In the genomic region with DNA sequence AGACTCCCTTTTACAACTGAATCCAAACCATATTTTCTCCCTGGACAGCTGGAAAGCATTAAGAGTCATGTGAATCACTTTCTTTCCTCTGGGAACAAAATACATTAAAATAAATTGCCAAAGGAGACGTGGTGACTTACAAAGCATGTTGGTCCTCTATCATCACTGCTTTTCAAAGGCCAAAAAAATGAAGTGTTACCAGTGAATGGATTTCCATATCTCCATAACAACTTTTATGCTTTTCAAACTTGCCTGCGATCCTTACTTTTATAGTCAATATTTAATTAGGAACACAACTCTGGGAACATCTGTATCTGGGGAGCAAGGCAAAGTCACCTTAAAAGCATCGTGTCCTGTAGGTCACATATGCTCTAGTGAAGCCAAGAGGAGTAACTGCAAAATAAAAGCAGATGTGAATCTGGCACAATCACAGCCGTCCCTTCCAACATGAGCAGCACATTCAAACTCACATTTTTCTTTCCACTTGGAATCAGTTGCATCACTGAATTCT, we compare ENCODE assay signal across 12 mouse cellular contexts.
DNase-seq lines count a peak whose midpoint lies in the region; ATAC-seq lines count a peak whose summit lies in the region.
"Had no signal": no experiment of that assay in that cellular context is flagged by ENCODE, and none has a peak within 500 bp of the region (broad histone marks: within the 10 kb centered on the region; RNA-seq: fewer than 3 reads in every experiment).

No protein-coding gene starts in this region.

- H3K4me3 ChIP-seq in neural tube, embryonic 11.5 days (ENCODE audit: low read depth, low read length): no peak overlapping the region
- H3K4me3 ChIP-seq in neural tube, embryonic 15.5 days (replicated peaks): no peak overlapping the region
- H3K4me3 ChIP-seq: intestine, embryonic 15.5 days had no signal

- no peak overlapping the region for H3K27ac ChIP-seq in neural tube, embryonic 11.5 days (ENCODE audit: low read depth, low read length)
- H3K27ac ChIP-seq in neural tube, embryonic 15.5 days (replicated peaks): no peak overlapping the region
- H3K27ac ChIP-seq: intestine, embryonic 15.5 days had no signal

- H3K4me2 ChIP-seq in neural tube, embryonic 11.5 days (ENCODE audit: low read depth): no peak overlapping the region
- no peak overlapping the region for H3K4me2 ChIP-seq in neural tube, embryonic 15.5 days
- H3K4me2 ChIP-seq: intestine, embryonic 15.5 days; liver, embryonic 11.5 days had no signal

- no peaks in the 10 kb centered on the region for H3K4me1 ChIP-seq in neural tube, embryonic 11.5 days (ENCODE audit: control insufficient read depth, insufficient read depth, low read length)
- H3K4me1 ChIP-seq in neural tube, embryonic 15.5 days: peaks cover 11% of the 10 kb centered on the region
- H3K4me1 ChIP-seq: intestine, embryonic 15.5 days had no signal

- H3K27me3 ChIP-seq in neural tube, embryonic 11.5 days (ENCODE audit: control insufficient read depth, insufficient read depth, low read length): no peaks in the 10 kb centered on the region
- no peaks in the 10 kb centered on the region for H3K27me3 ChIP-seq in neural tube, embryonic 15.5 days (replicated peaks)
- H3K27me3 ChIP-seq: intestine, embryonic 15.5 days had no signal

- no peak overlapping the region for H3K9ac ChIP-seq in neural tube, embryonic 11.5 days (ENCODE audit: low read length)
- no peak overlapping the region for H3K9ac ChIP-seq in neural tube, embryonic 15.5 days (replicated peaks)
- H3K9ac ChIP-seq: intestine, embryonic 15.5 days had no signal

- peak; percentile 58 for DNase-seq in gastrocnemius, adult 18-20 months (ENCODE audit: low spot score)
- no peak for DNase-seq in gastrocnemius, postnatal 10 days
- peak; percentile 22 for DNase-seq in neural tube, embryonic 11.5 days (ENCODE audit: low spot score)
- DNase-seq in gastrocnemius, postnatal 25 days: peak; percentile 62
- DNase-seq in lung, postnatal 25 days (ENCODE audit: low spot score): peak; percentile 31
- DNase-seq: layer of hippocampus, adult 9-11 months; thymus, postnatal 36 days had no signal

- 57% methylated on average over 4 of the region's 4 CpGs for WGBS in neural tube, embryonic 11.5 days
- 69% methylated on average over 4 of the region's 4 CpGs for WGBS in neural tube, embryonic 15.5 days

- ATAC-seq in neural tube, embryonic 11.5 days (ENCODE audit: insufficient read depth, low FRiP score, low TSS enrichment): no peak
- ATAC-seq in neural tube, embryonic 15.5 days (ENCODE audit: low FRiP score): no peak
- ATAC-seq in frontal cortex, adult (ENCODE audit: low TSS enrichment): no peak
- ATAC-seq in erythroblast, adult 5-6 weeks (replicated peaks; ENCODE audit: low FRiP score, poor library complexity, severe bottlenecking): no peak
- ATAC-seq: intestine, embryonic 15.5 days had no signal

- H3K9me3 ChIP-seq in neural tube, embryonic 11.5 days (ENCODE audit: control insufficient read depth, low read length): no peaks in the 10 kb centered on the region
- H3K9me3 ChIP-seq in neural tube, embryonic 15.5 days (replicated peaks): no peaks in the 10 kb centered on the region
- H3K9me3 ChIP-seq: intestine, embryonic 15.5 days had no signal

- H3K36me3 ChIP-seq in neural tube, embryonic 11.5 days (ENCODE audit: control insufficient read depth, insufficient read depth, low read length): no peaks in the 10 kb centered on the region
- H3K36me3 ChIP-seq in neural tube, embryonic 15.5 days: no peaks in the 10 kb centered on the region
- H3K36me3 ChIP-seq: intestine, embryonic 15.5 days had no signal
